Mouse (Mus musculus) left cerebral cortex, adult 9 months (tissue): ENCODE data around the gene Pou2f2.
"Not testable (repeated sequence)": the region's sequence is repeated elsewhere in the genome, so short reads cannot be mapped to it uniquely, and the experiment has no call there.

Source experiments
- DNase-seq, 2 experiments: peaks; one replicate each; pipeline ENCODE4 v3.0.0; 2022; ENCODE audit warnings: low spot score in 2 of 2

Pou2f2 gene

GRCm38 (mm10) chr7:25067338-25067737, 112.2 kb downstream of the Pou2f2 start:
- DNase-seq, result no peak

GRCm38 (mm10) chr7:25063900-25064299, 115.6 kb downstream of the Pou2f2 start:
- DNase-seq, result peak; percentile 60 to 73

- no peak for DNase-seq
Measured at GRCm38 (mm10) chr7:25063346-25063745, 116.2 kb downstream of the Pou2f2 start.

- DNase-seq, result no peak
Measured at GRCm38 (mm10) chr7:25058836-25059235, 120.7 kb downstream of the Pou2f2 start.

GRCm38 (mm10) chr7:25058394-25058793, 121.1 kb downstream of the Pou2f2 start:
- DNase-seq, result no peak

- DNase-seq, result no peak
Measured at GRCm38 (mm10) chr7:25057888-25058287, 121.6 kb downstream of the Pou2f2 start.

GRCm38 (mm10) chr7:25056951-25057350, 122.6 kb downstream of the Pou2f2 start:
- DNase-seq, result no peak

GRCm38 (mm10) chr7:25052587-25052986, 126.9 kb downstream of the Pou2f2 start:
- DNase-seq, result no peak

- DNase-seq, result peak; percentile 55 to 70
Measured at GRCm38 (mm10) chr7:25049295-25049930, 130.1 kb downstream of the Pou2f2 start.

- DNase-seq, result peak in 1 of 2 experiments; percentile 71
Measured at GRCm38 (mm10) chr7:25047363-25047762, 132.2 kb downstream of the Pou2f2 start.

- not testable (repeated sequence) for DNase-seq
Measured at GRCm38 (mm10) chr7:25044599-25044998, 134.9 kb downstream of the Pou2f2 start.

- DNase-seq, result peak in 1 of 2 experiments; percentile 60
Measured at GRCm38 (mm10) chr7:25041921-25042320, 137.6 kb downstream of the Pou2f2 start.
